Mouse (Mus musculus) heart, embryonic 16.5 days (tissue): ENCODE results near the gene Olfr1223. TPM values are rescaled to one million over a fixed set of nuclear protein-coding genes. Genes with fewer than 3 reads are reported as not detected.
"Not testable (repeated sequence)": the region's sequence is repeated elsewhere in the genome, so short reads cannot be mapped to it uniquely, and the experiment has no call there.

Experiments used
- ATAC-seq: fragments of 200-750 bp; cut with Nextera tagmentation; replicated peaks from 2 replicates; pipeline ENCODE4 v1.8.0; 2017; ENCODE audit warnings: moderate number of reproducible peaks; ENCODE audit not compliant: insufficient read depth, low FRiP score; ENCODE audit errors: extremely low read depth
- H3K27ac ChIP-seq: fragments of 300-500 bp; sonication (generic); 2 replicates; pipeline ENCODE4 v1.5.1; 2014; ENCODE audit warnings: mild to moderate bottlenecking, low read length, control low read depth, moderate library complexity
- H3K27me3 ChIP-seq: fragments of 300-500 bp; sonication (generic); 2 replicates; pipeline ENCODE4 v1.6.1; 2014; ENCODE audit warnings: low read length, mixed read lengths; ENCODE audit not compliant: control insufficient read depth, insufficient read depth
- H3K36me3 ChIP-seq: fragments of 300-500 bp; sonication (generic); 2 replicates; pipeline ENCODE4 v1.6.1; 2014; ENCODE audit not compliant: control insufficient read depth, insufficient read depth
- H3K4me1 ChIP-seq: fragments of 300-500 bp; sonication (generic); 2 replicates; pipeline ENCODE4 v1.6.1; 2014; ENCODE audit warnings: low read length, mixed read lengths; ENCODE audit not compliant: control insufficient read depth, insufficient read depth
- H3K4me2 ChIP-seq: fragments of 300-500 bp; sonication (generic); 2 replicates; pipeline ENCODE4 v1.6.1; 2014; ENCODE audit warnings: low read depth, mild to moderate bottlenecking, control low read depth, low read length
- H3K4me3 ChIP-seq: fragments of 300-500 bp; sonication (generic); 2 replicates; pipeline ENCODE4 v1.5.1; 2014; ENCODE audit warnings: mild to moderate bottlenecking, control low read depth, low read length
- H3K9ac ChIP-seq: fragments of 300-500 bp; sonication (generic); 2 replicates; pipeline ENCODE4 v1.6.1; 2014; ENCODE audit warnings: low read length, control low read depth
- H3K9me3 ChIP-seq: fragments of 300-500 bp; sonication (generic); replicated peaks from 2 replicates; pipeline ENCODE4 v1.6.1; 2016; ENCODE audit warnings: low read length; ENCODE audit not compliant: control insufficient read depth
- WGBS: fragments of 180-500 bp; shearing (Covaris S2); extraction: QIAGEN DNeasy Blood & Tissue Kit; methylation state at CpG from one replicate; pipeline ENCODE4 v1.1.7; 2014; 5-methylcytosine and 5-hydroxymethylcytosine counted together
- polyA plus RNA-seq: library from polyadenylated mRNA; unstranded; fragments of >200 nt; fragmentation: Nextera tagmentation; extraction: Ambion mirVana; gene quantifications from 2 replicates; pipeline ENCODE4 v1.2.1, GENCODE M21; 2015

The Olfr1223 gene
- not detected in 2 replicates for polyA plus RNA-seq

GRCm38 (mm10) chr2:89151460-89151859 is at the start of gene Olfr1223:
Gene Olfr1223 (minus strand): TSS chr2:89151560.
- no peaks in the 10 kb centered on the region for H3K4me1 ChIP-seq
- ATAC-seq, result no peak
- H3K27me3 ChIP-seq, result no peaks in the 10 kb centered on the region
- no peak within 1 kb of the TSS for H3K4me2 ChIP-seq
- no peaks in the 10 kb centered on the region for H3K9me3 ChIP-seq
- H3K36me3 ChIP-seq, result no peaks in the 10 kb centered on the region
- no peak within 1 kb of the TSS for H3K27ac ChIP-seq
- H3K9ac ChIP-seq, result no peak within 1 kb of the TSS
- H3K4me3 ChIP-seq, result no peak within 1 kb of the TSS
- 67% methylated on average over 1 of the region's 1 CpGs for WGBS

- Histone ChIP-seq H3K9ac (no peak within 1 kb of the TSS), H3K36me3 (no peaks in the 10 kb centered on the region), H3K27me3 (no peaks in the 10 kb centered on the region), H3K4me1 (no peaks in the 10 kb centered on the region), H3K9me3 (no peaks in the 10 kb centered on the region), H3K4me3 (no peak within 1 kb of the TSS), H3K27ac (no peak within 1 kb of the TSS), H3K4me2 (no peak within 1 kb of the TSS)
- 52% methylated on average over 2 of the region's 2 CpGs for WGBS
- ATAC-seq, result no peak
Observed at GRCm38 (mm10) chr2:89199948-89200347, 48.6 kb upstream of the Olfr1223 start, which contains the start of gene Olfr1226. Gene Olfr1226 (minus strand): TSS chr2:89200048.

- no peak for ATAC-seq
- Histone ChIP-seq H3K27me3 (no peaks in the 10 kb centered on the region), H3K4me1 (no peaks in the 10 kb centered on the region), H3K36me3 (no peaks in the 10 kb centered on the region), H3K27ac (no peak overlapping the region), H3K4me3 (no peak overlapping the region), H3K9me3 (no peaks in the 10 kb centered on the region), H3K9ac (no peak overlapping the region), H3K4me2 (no peak overlapping the region)
- WGBS, result 71% methylated on average over 3 of the region's 3 CpGs
Observed at GRCm38 (mm10) chr2:89196325-89196982, 45.1 kb upstream of the Olfr1223 start.

- H3K9me3 ChIP-seq, result no peaks in the 10 kb centered on the region
- H3K36me3 ChIP-seq, result no peaks in the 10 kb centered on the region
- H3K9ac ChIP-seq, result no peak within 1 kb of the TSS
- no peak within 1 kb of the TSS for H3K4me2 ChIP-seq
- no peaks in the 10 kb centered on the region for H3K4me1 ChIP-seq
- no peak within 1 kb of the TSS for H3K4me3 ChIP-seq
- WGBS, result 74% methylated on average over 1 of the region's 1 CpGs
- no peak within 1 kb of the TSS for H3K27ac ChIP-seq
- ATAC-seq, result no peak
- no peaks in the 10 kb centered on the region for H3K27me3 ChIP-seq
Observed at GRCm38 (mm10) chr2:89174569-89174968, 23.2 kb upstream of the Olfr1223 start, which contains the start of gene Olfr1225. Gene Olfr1225 (minus strand): TSS chr2:89174669.

- H3K9me3 ChIP-seq, H3K36me3 ChIP-seq, H3K4me1 ChIP-seq, ATAC-seq, H3K4me2 ChIP-seq, H3K9ac ChIP-seq, H3K27me3 ChIP-seq, H3K27ac ChIP-seq, H3K4me3 ChIP-seq: not testable (repeated sequence)
- 80% methylated on average over 4 of the region's 4 CpGs for whole genome bisulfite sequencing
Observed at GRCm38 (mm10) chr2:89164711-89165110, 13.4 kb upstream of the Olfr1223 start.

- not testable (repeated sequence) for H3K27ac ChIP-seq, H3K4me1 ChIP-seq, H3K4me3 ChIP-seq, H3K9me3 ChIP-seq, H3K36me3 ChIP-seq, ATAC-seq, H3K27me3 ChIP-seq, H3K4me2 ChIP-seq, H3K9ac ChIP-seq
- WGBS, result 85% methylated on average over 8 of the region's 8 CpGs
Observed at GRCm38 (mm10) chr2:89163991-89164390, 12.6 kb upstream of the Olfr1223 start, which contains the start of gene Olfr1224-ps1. Gene Olfr1224-ps1 (minus strand): TSS chr2:89164091.

GRCm38 (mm10) chr2:89132954-89133353 is 18.4 kb downstream of the Olfr1223 start, which contains the start of gene Olfr1222:
Gene Olfr1222 (minus strand): TSS chr2:89133054.
- Histone ChIP-seq H3K36me3 (no peaks in the 10 kb centered on the region), H3K9me3 (no peaks in the 10 kb centered on the region), H3K27ac (no peak within 1 kb of the TSS), H3K9ac (no peak within 1 kb of the TSS), H3K4me2 (no peak within 1 kb of the TSS), H3K4me1 (no peaks in the 10 kb centered on the region), H3K27me3 (no peaks in the 10 kb centered on the region), H3K4me3 (no peak within 1 kb of the TSS)
- 24% methylated on average over 3 of the region's 3 CpGs for WGBS
- ATAC-seq, result no peak

- H3K27ac ChIP-seq, result no peak within 1 kb of the TSS
- H3K27me3 ChIP-seq, result no peaks in the 10 kb centered on the region
- no peaks in the 10 kb centered on the region for H3K9me3 ChIP-seq
- no peak within 1 kb of the TSS for H3K9ac ChIP-seq
- no peak within 1 kb of the TSS for H3K4me3 ChIP-seq
- no peaks in the 10 kb centered on the region for H3K36me3 ChIP-seq
- H3K4me2 ChIP-seq, result no peak within 1 kb of the TSS
- ATAC-seq, result no peak
- H3K4me1 ChIP-seq, result no peaks in the 10 kb centered on the region
- 73% methylated on average over 2 of the region's 2 CpGs for WGBS
Observed at GRCm38 (mm10) chr2:89117183-89117582, 34.2 kb downstream of the Olfr1223 start, which contains the start of gene Olfr1221. Gene Olfr1221 (minus strand): TSS chr2:89117283.

- no peaks in the 10 kb centered on the region for H3K4me1 ChIP-seq
- no peaks in the 10 kb centered on the region for H3K27me3 ChIP-seq
- no peak within 1 kb of the TSS for H3K9ac ChIP-seq
- no peaks in the 10 kb centered on the region for H3K36me3 ChIP-seq
- no peak for ATAC-seq
- H3K27ac ChIP-seq, result no peak within 1 kb of the TSS
- H3K4me3 ChIP-seq, result no peak within 1 kb of the TSS
- no peaks in the 10 kb centered on the region for H3K9me3 ChIP-seq
- no peak within 1 kb of the TSS for H3K4me2 ChIP-seq
- 70% methylated on average over 3 of the region's 3 CpGs for WGBS
Observed at GRCm38 (mm10) chr2:89106735-89107134, 44.6 kb downstream of the Olfr1223 start, which contains the start of gene Olfr1220. Gene Olfr1220 (minus strand): TSS chr2:89106835.
